Mouse (Mus musculus): ENCODE measurements at regions not wholly inside any gene's neighbourhood (a gene's known extent, or its start where the extent isn't known, plus 50 kb on each side); places are given as distances from the start of the nearest gene placed in this dataset.

- no peak for TF ChIP-seq CTCF (IDR thresholded peaks at IDR 0.05; ENCODE audit: low read depth)
- no peak for TF ChIP-seq EP300 (optimal IDR thresholded peaks at IDR 0.05)
Measured at GRCm38 (mm10) chr6:73628600-73628999, 159.1 kb upstream of the 4931417E11Rik start.

Data from stomach, postnatal 0 days (tissue).